Mouse (Mus musculus) T-cell, adult 2 months (primary cell): ENCODE data around the gene Galnt6.
"Not testable (repeated sequence)": the region's sequence is repeated elsewhere in the genome, so short reads cannot be mapped to it uniquely, and the experiment has no call there.

ENCODE experiments used
- DNase-seq: peaks from one replicate; pipeline ENCODE4 v3.0.0; 2022; ENCODE audit warnings: low spot score

The Galnt6 gene

GRCm38 (mm10) chr15:100729281-100729985, at the start of gene Galnt6:
Gene Galnt6, minus strand, starts transcription at chr15:100729376.
- DNase-seq = peak; percentile 79

GRCm38 (mm10) chr15:100777020-100778016, 48.1 kb upstream of the Galnt6 start:
- no peak for DNase-seq

- DNase-seq = no peak
These were observed 47.2 kb upstream of the Galnt6 start for GRCm38 (mm10) chr15:100776424-100776823.

DNA sequence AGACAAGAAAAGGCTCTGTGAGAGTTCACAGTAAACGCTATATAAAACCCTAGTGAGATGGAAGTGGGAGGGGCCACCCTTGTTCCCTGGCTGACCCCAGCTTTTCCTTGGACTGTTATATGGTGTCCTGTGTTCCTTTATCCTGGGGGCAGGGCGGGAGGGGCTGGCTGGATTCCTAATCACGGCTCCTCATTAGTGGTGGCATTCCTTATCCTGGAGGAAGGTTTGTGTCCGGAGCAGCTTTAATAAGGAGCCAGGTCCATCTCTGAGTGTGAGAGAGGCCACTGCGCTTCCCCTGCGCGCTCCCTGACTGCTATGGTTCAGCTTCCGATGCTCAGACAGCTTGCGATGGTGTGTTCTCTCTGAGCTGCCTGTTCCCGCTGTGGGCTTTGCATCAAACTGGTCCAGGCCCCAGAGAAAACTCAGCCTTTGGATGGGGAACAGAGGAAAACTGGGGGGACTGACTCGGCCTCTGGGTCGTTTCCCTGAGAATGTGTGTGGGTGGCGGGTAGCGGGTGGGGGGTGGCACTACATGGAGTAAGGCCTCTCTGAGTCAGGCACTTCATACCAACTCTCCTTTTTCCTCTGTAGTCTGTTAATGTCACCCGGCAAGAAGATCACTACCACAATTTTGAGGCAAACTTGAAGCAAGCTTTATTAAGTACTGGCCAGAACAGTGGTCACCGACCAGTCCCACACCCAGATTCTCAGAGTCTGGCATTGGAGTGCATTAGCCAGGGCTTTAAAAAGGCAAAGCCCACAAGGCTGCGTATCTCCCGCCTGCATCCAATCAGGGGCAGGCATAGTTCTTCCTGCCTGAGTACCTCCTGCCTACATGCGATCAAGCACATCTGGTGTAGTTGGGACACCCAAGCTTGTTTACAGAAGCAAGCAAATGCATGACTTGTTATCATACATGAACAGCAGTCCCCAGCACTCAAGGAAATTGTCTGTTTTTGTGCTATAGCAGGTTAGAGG, 46.3 kb upstream of the Galnt6 start:
- DNase-seq = no peak

DNA sequence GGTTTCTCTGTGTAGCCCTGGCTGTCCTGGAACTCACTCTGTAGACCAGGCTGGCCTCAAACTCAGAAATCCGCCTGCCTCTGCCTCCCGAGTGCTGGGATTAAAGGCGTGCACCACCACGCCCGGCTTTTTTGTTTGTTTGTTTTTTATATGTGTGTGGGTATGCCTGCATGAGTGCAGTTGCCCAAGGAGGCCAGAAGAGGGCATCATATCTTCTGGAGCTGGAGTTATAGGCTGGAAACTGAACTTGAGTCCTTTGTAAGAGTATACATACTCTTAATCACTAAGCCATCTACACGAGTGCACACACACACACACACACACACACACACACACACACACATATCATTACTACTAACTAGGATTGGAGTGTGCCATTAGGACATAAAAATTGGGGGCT, 44.7 kb upstream of the Galnt6 start:
- not testable (repeated sequence) for DNase-seq

DNA sequence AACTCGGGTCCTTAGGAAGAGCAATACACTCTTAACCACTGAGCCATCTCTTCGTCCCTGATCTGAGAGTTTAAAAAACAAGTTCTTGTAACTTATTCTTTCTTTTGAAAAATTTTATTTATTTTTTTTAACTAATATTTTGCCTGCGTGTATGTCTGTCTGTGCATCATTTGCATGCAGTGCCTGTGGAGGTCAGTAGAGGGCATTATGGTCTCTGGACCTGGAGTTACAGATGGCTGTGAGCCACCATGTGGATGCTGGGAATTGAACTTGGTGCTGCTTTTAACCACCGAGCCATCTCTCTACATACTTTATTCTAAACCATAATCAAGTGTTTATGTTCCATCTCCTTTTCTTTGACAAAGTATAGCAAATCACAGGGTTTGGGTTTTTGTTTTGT, 43.5 kb upstream of the Galnt6 start:
- DNase-seq = no peak

- DNase-seq = no peak
These were observed 41.2 kb upstream of the Galnt6 start for GRCm38 (mm10) chr15:100770338-100770737.

- DNase-seq = not testable (repeated sequence)
These were observed 39.8 kb upstream of the Galnt6 start for GRCm38 (mm10) chr15:100769023-100769422.

- DNase-seq = no peak
These were observed 38.7 kb upstream of the Galnt6 start for GRCm38 (mm10) chr15:100767851-100768250.

- DNase-seq = no peak
These were observed 37.6 kb upstream of the Galnt6 start for GRCm38 (mm10) chr15:100766826-100767225.

- no peak for DNase-seq
These were observed 35.2 kb upstream of the Galnt6 start for GRCm38 (mm10) chr15:100764163-100764951.

GRCm38 (mm10) chr15:100762649-100763048, 33.5 kb upstream of the Galnt6 start:
- DNase-seq = no peak

DNA sequence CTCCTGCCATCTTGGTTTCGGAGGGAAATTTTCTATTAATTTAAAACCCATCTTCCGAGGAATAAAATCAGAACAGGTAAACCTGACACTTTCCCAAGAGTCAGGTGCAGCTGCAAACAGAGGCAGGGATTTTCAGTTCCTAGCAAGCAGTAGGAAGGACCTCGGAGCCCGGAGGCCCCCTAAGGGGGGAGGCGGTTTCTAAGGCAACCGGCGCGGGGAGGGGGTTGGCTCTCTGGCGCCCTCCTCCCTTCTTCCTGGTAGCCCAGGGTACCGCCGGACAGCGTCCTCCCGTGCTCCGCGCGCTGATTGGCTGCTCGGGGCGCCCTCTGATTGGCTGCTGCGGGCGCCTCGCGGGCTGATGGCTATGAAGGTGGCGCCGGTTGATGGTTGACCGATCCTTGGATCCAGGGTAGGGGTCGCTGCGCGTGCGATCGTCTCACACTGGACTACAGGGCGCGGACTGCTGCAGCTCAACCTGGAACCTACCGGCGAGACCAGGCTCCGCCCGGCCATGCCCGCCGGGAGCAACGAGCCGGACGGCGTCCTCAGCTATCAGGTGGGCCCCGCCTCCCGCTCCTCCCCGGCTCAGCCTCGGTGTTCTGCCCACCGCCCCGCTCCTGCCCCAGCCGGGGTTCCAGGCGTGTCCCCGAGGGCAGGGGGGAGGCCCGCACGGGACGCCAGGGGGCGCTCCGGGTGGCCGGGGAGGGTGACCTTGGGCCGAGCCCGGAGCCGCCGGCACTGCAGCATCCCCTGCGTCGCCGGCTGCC, 32.4 kb upstream of the Galnt6 start, which contains the start of gene Slc4a8:
TSS of gene Slc4a8 (plus strand) at position 329 of the 767 bp plus-strand sequence.
- peak; percentile 85 for DNase-seq

DNA sequence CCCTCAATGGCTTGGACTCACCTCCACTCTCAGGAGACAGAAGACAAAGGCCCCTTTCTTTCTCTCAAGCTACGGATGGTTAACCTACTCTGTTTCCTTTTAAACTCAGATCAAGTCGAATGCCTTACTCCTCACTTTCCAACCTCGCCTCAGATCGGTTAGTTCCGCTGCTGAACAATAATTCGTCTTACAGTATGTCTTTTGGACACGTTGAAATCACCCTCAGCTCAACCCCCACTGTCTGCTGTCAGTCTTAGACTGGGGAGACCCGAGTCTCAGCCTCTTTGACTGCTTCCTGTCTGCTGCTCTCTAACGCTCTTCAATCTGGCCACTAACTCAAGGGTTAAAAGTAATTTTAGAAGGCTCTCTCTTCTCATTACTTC, 31.9 kb upstream of the Galnt6 start:
- no peak for DNase-seq

- no peak for DNase-seq
These were observed 30.1 kb upstream of the Galnt6 start for GRCm38 (mm10) chr15:100759286-100759685.

- peak; percentile 70 for DNase-seq
These were observed 28.4 kb upstream of the Galnt6 start for GRCm38 (mm10) chr15:100757527-100757978.

DNA sequence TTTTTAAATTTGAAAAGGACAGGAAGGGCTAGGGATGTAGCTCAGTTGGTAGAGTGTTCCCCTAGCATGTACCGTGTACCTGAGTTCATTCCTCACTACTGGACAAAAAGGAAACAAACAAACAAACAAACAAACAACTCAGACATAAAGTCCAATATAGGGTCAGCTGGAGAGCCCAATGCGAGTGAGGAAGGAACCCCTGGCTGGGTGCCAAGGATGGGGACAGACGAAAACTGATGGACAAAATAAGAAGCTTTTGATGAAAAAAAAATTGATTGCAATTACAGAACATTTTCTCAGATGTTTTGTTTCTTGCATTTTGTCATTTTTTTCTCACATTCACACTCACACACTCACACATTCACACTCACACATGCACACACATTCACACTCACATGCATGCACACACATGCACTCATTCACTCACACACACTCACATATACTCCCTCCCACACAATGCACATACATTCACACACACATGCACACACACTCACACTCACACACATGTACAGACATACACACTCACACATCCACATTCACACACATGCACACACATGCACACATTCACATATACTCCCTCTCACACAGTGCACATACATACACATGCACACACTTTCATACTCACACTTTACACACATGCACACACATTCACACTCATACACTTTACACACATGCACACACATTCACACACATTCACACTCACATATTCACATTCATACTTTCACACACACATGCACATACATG, 26.9 kb upstream of the Galnt6 start:
- no peak for DNase-seq

DNA sequence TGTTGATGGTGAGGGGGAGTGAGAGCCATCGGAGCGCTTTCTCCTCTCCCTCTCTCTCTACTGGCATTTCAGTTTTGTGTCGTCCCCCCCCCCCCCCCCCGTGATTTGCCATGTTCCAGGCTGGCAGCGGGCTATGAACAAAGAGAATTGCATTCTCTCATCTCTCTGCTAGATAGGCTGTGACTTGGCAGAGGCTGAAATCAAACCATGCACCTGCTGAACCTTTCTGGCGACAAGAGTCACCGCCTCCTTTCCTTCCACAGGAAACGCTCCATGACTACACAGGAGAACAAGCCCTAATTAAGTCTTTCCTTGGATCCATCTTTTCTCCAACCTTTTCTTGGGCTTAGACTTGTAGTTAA, 26.3 kb upstream of the Galnt6 start:
- no peak for DNase-seq

GRCm38 (mm10) chr15:100754805-100755497, 25.8 kb upstream of the Galnt6 start:
- peak; percentile 85 for DNase-seq
